Mouse (Mus musculus): Measurements from ENCODE around the gene Tsen15. TPM values are rescaled to one million over a fixed set of nuclear protein-coding genes. Genes with fewer than 3 reads are reported as not detected.

Tsen15 gene
- total RNA-seq (2021): 10 to 100 TPM; 35.3 to 39.3 TPM
- long read RNA-seq, experiment 1, transcript Tsen15-201 (5 exons, 1,133 nt): major isoform, 11 of 15 reads
- long read RNA-seq, experiment 1, partial matches to known transcripts: 2 of 15 reads
- long read RNA-seq, experiment 1, other reads (novel, unspliced or antisense): 1 of 15 reads
- long read RNA-seq, experiment 2, transcript Tsen15-201 (5 exons, 1,133 nt): major isoform, 18 of 22 reads
- long read RNA-seq, experiment 2, partial matches to known transcripts: 1 of 22 reads
- long read RNA-seq, experiment 2, other reads (novel, unspliced or antisense): 3 of 22 reads

GRCm38 (mm10) chr1:152386188-152386835 lies at the start of gene Tsen15:
Gene Tsen15 (minus strand): TSS chr1:152386688.
- Histone ChIP-seq H3K4me3 (peak within 1 kb of the TSS; percentile 75), H3K27ac (peak within 1 kb of the TSS; percentile 90)
- TF ChIP-seq CTCF (conservative IDR thresholded peaks at IDR 0.05): no peak
- peak; percentile 83 to 89 for DNase-seq (ENCODE audit: low spot score in 2 of 2)

- no peak for DNase-seq (ENCODE audit: low spot score in 2 of 2)
- H3K27ac ChIP-seq: no peak overlapping the region
- TF ChIP-seq CTCF (conservative IDR thresholded peaks at IDR 0.05): no peak
- no peak overlapping the region for H3K4me3 ChIP-seq
Measured at GRCm38 (mm10) chr1:152434166-152434565, 47.7 kb upstream of the Tsen15 start.

GRCm38 (mm10) chr1:152429805-152430204 lies 43.3 kb upstream of the Tsen15 start:
- DNase-seq (ENCODE audit: low spot score in 2 of 2): no peak
- no peak overlapping the region for H3K27ac ChIP-seq
- TF ChIP-seq CTCF (conservative IDR thresholded peaks at IDR 0.05): no peak
- no peak overlapping the region for H3K4me3 ChIP-seq

GRCm38 (mm10) chr1:152427912-152428581 lies 41.6 kb upstream of the Tsen15 start:
- peak overlapping the region; percentile 22; the same call in 1 of the 2 replicates for H3K4me3 ChIP-seq

GRCm38 (mm10) chr1:152423052-152423451 lies 36.6 kb upstream of the Tsen15 start:
- DNase-seq (ENCODE audit: low spot score in 2 of 2): no peak
- TF ChIP-seq CTCF (conservative IDR thresholded peaks at IDR 0.05): no peak
- Histone ChIP-seq H3K27ac (no peak overlapping the region), H3K4me3 (no peak overlapping the region)

More at GRCm38 (mm10) chr1:152427912-152428581, 41.6 kb upstream of the Tsen15 start:
- no peak for DNase-seq (ENCODE audit: low spot score in 2 of 2)
- no peak for TF ChIP-seq CTCF (conservative IDR thresholded peaks at IDR 0.05)
- H3K27ac ChIP-seq: no peak overlapping the region

- Histone ChIP-seq H3K4me3 (no peak overlapping the region), H3K27ac (0 out of 2 replicates have a peak overlapping the region, but pooled peaks have one; percentile 10)
- DNase-seq (ENCODE audit: low spot score in 2 of 2): no peak
- no peak for TF ChIP-seq CTCF (conservative IDR thresholded peaks at IDR 0.05)
Measured at GRCm38 (mm10) chr1:152422295-152422694, 35.8 kb upstream of the Tsen15 start.

- Histone ChIP-seq H3K27ac (no peak overlapping the region), H3K4me3 (no peak overlapping the region)
- TF ChIP-seq CTCF (conservative IDR thresholded peaks at IDR 0.05): no peak
- DNase-seq (ENCODE audit: low spot score in 2 of 2): no peak
Measured at GRCm38 (mm10) chr1:152417602-152418001, 31.1 kb upstream of the Tsen15 start.

GRCm38 (mm10) chr1:152416306-152416904 lies 29.9 kb upstream of the Tsen15 start:
- H3K27ac ChIP-seq: no peak overlapping the region
- TF ChIP-seq CTCF (conservative IDR thresholded peaks at IDR 0.05): no peak
- DNase-seq (ENCODE audit: low spot score in 2 of 2): no peak
- H3K4me3 ChIP-seq: no peak overlapping the region

GRCm38 (mm10) chr1:152414451-152414850 lies 28.0 kb upstream of the Tsen15 start:
- Histone ChIP-seq H3K27ac (no peak overlapping the region), H3K4me3 (no peak overlapping the region)
- peak; percentile 35 to 61 for DNase-seq (ENCODE audit: low spot score in 2 of 2)
- TF ChIP-seq CTCF (conservative IDR thresholded peaks at IDR 0.05): no peak

- DNase-seq (ENCODE audit: low spot score in 2 of 2): no peak
- no peak for TF ChIP-seq CTCF (conservative IDR thresholded peaks at IDR 0.05)
- Histone ChIP-seq H3K27ac (no peak overlapping the region), H3K4me3 (no peak overlapping the region)
Measured at GRCm38 (mm10) chr1:152413961-152414360, 27.5 kb upstream of the Tsen15 start.

GRCm38 (mm10) chr1:152413116-152413515 lies 26.6 kb upstream of the Tsen15 start:
- Histone ChIP-seq H3K4me3 (no peak overlapping the region), H3K27ac (no peak overlapping the region)
- DNase-seq (ENCODE audit: low spot score in 2 of 2): no peak
- no peak for TF ChIP-seq CTCF (conservative IDR thresholded peaks at IDR 0.05)

- no peak for TF ChIP-seq CTCF (conservative IDR thresholded peaks at IDR 0.05)
- H3K27ac ChIP-seq: no peak overlapping the region
- peak; percentile 42 to 51 for DNase-seq (ENCODE audit: low spot score in 2 of 2)
- no peak overlapping the region for H3K4me3 ChIP-seq
Measured at GRCm38 (mm10) chr1:152410657-152411056, 24.2 kb upstream of the Tsen15 start.

- TF ChIP-seq CTCF (conservative IDR thresholded peaks at IDR 0.05): no peak
Measured at GRCm38 (mm10) chr1:152409356-152409755, 22.9 kb upstream of the Tsen15 start.

More at GRCm38 (mm10) chr1:152409356-152409755, 22.9 kb upstream of the Tsen15 start:
- DNase-seq (ENCODE audit: low spot score in 2 of 2): no peak
- Histone ChIP-seq H3K27ac (no peak overlapping the region), H3K4me3 (no peak overlapping the region)

Data from layer of hippocampus, adult 2 months (tissue).